Mouse (Mus musculus): ENCODE data around the gene Ncoa3.

- TF ChIP-seq CTCF (IDR thresholded peaks at IDR 0.05; ENCODE audit: borderline replicate concordance, extremely low read depth, insufficient read depth, insufficient read length) (no peak), POLR2A (IDR thresholded peaks at IDR 0.05; ENCODE audit: borderline replicate concordance, extremely low read depth, insufficient read depth, insufficient read length, poor library complexity, severe bottlenecking) (no peak)
Measured at GRCm38 (mm10) chr2:165984891-165985290, 7.5 kb upstream of the Ncoa3 start.
